Mouse (Mus musculus) induced T-regulatory cell, adult 2 months (primary cell): ENCODE measurements around the gene Dock2.

Experiments
- DNase-seq: peaks from one replicate; pipeline ENCODE4 v3.0.0-alpha.2; 2012; ENCODE audit warnings: low read depth

Dock2 gene

DNA sequence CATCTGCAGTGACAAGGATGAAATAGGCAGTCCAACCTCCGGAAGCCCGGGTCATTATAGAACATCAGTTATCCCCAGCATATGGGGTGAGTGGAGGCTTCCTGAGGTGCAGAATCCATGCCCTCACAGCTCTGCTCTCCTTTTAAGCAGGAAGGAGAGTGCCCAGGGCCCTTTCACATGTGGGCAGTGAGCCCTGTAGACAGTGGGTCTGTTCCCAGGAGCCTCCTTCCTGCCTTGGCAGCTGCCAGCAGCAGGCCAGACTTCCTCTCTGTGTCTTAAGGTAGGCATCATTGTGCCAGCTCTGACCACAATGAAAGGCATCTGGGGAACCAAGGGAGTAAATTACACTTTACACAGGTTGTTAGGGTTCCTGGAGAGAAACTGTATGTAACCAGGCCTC, 14.3 kb downstream of the Dock2 start:
- peak; percentile 67 for DNase-seq

DNA sequence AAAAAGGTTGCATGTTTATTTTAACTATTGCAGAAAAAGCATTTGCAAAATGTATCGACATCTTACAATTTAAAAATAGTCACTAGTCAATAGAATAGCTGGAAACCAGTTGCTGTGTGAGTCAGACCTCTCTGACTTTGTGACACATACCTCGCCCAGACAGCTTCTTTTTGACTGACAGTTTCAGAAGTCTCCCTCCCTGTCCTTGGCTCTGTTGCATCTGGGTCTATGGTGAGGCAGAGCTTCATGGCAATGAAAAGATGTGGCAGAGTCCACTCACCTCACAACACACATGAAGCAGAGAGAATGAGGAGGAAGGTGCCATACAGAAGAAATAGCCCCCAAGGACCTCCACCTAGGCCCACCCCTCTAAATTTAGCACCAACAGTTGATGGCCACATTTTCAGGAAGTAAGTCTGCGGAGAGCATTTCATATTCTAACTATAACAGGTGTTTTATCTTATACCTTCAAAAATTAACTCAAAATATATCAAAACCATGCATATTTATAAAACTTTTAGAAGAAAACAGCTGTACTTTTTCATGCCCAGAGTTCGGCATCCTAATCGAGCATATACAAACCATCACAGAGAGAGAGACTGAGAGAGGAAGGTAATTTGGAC, 19.8 kb downstream of the Dock2 start:
- DNase-seq = peak; percentile 77

- DNase-seq = peak; percentile 76
Measured at GRCm38 (mm10) chr11:34762570-34763127, 21.0 kb downstream of the Dock2 start.

- DNase-seq = peak; percentile 86
Measured at GRCm38 (mm10) chr11:34762125-34762524, 21.6 kb downstream of the Dock2 start.

GRCm38 (mm10) chr11:34759582-34759981, 24.1 kb downstream of the Dock2 start:
- DNase-seq = no peak

GRCm38 (mm10) chr11:34741081-34741480, 42.6 kb downstream of the Dock2 start:
- DNase-seq = no peak

DNA sequence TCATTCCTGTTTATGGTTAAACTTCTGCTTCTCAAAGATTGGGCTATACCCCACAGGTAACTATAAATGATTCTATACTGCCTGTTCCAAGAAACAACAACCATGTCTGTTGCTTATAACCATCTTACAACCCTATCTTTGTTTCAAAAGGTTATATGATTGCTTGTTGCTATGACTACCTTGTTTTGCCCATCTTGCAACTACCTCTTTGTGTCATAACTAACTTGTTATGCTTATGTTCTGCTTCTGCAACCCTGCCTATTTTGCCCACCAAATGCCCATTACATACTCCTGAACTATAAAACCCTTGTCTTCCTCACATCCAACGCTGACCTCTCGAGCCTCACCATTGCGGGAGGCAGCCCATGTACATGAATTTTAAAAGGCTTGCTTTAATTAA, 43.9 kb downstream of the Dock2 start:
- DNase-seq = peak; percentile 63

- peak; percentile 53 for DNase-seq
Measured at GRCm38 (mm10) chr11:34738945-34739344, 44.7 kb downstream of the Dock2 start.

GRCm38 (mm10) chr11:34737193-34737592, 46.5 kb downstream of the Dock2 start:
- peak; percentile 75 for DNase-seq

GRCm38 (mm10) chr11:34734033-34734432, 49.7 kb downstream of the Dock2 start:
- no peak for DNase-seq

GRCm38 (mm10) chr11:34727467-34727866, 56.2 kb downstream of the Dock2 start:
- no peak for DNase-seq

DNA sequence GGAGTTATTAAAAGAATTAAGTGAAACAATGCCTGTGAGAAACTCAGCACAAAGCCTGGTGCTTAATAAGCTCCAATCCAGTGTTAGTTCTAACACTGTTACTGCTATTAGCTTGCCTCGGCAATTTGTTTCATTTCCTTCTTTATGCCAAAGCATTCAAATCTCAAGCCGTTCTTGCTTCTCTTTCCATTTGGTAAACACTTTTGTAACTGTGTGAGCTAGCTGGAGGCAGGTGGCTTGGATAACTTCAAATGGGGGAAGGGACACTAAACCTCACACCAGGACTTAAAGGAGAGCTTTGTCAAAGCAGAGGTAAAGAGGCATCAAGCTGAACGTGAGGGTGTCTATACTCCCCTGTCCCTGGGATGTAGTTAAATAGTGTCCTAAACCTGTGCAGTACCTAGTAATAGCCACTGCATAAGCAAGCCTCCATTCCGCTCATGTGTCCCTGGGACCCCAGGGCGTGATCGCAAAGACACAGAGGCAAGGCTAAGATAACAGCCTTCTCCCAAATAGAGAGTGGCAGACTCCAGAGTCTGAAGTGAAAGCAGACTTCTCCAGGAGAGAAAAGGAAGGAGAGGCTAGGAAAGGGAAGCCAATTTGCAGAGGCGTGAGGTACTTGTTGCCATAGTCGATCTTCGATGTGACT, 56.9 kb downstream of the Dock2 start:
- DNase-seq = no peak

DNA sequence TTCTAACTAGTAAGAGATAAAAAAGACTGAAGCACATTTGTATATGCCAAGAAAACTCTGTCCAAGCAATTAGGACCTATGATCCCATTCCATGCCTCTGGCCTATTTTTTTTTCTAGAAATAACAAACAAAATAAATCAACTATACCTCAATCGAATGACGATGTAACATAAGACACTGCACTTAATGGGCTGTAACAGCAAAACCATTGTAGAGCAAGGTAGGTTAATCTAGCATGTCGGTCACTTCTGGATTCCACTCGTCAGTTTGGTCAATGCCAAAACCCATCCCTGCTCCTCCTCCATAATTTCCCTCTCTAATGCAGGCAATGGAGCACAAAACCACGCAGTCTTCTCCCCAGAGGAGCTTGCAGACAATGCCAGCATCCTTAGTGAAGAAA, 70.3 kb downstream of the Dock2 start:
- DNase-seq = no peak

GRCm38 (mm10) chr11:34708278-34708677, 75.4 kb downstream of the Dock2 start:
- no peak for DNase-seq

DNA sequence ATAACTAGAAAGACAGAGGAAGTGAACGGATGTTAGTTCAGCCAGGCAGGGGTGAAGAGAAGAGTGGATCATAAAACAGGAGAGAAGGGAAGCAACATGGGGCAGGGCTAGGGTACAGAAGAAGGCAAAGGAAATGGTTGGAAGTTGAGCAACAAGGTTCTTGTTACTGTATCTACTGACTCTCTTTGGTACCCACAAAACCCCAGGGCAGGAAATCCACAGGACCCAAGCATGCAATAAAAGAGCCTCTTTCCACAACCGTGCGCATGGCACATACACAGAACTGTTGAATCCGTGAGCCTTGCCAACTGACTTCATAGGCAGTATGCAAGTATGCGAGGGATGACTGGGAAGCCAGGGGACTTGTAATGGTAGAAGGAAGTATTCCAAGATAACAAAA, 76.3 kb downstream of the Dock2 start:
- no peak for DNase-seq

- DNase-seq = no peak
Measured at GRCm38 (mm10) chr11:34705108-34705446, 78.6 kb downstream of the Dock2 start.

DNA sequence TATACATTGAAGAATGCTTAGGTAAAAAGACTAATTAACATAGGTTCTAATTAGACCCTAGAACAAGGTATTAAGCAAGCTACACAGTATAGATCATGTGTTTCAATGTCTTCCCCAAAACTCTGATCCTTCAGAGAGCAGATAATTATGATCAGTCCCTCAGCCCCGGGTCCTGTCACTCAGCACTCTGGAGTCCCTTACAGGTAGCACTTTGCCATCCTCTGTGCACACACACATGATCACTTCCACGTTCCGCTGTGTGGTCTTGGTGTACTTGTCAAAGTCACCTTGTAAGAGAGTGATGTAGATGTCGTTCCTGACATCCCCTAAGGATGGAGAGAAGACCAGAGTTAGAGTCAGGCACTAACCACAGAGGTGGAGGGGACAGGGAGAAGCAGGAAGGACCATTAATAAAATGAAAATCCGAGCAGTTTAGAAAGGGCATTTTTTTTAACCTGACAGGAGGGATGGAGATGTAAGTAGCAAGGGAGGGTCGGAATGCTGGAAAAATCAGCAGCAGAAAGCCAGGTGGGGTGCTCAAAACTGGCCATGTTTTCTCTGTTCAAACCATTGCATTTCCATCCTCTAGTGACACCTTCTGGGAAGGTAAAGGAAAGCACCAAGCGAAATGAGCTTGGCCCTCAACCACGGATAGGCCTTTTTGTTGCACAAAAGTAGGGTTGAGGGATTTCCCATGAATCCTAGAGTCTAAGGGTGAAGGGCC, 79.1 kb downstream of the Dock2 start:
- DNase-seq = no peak

DNA sequence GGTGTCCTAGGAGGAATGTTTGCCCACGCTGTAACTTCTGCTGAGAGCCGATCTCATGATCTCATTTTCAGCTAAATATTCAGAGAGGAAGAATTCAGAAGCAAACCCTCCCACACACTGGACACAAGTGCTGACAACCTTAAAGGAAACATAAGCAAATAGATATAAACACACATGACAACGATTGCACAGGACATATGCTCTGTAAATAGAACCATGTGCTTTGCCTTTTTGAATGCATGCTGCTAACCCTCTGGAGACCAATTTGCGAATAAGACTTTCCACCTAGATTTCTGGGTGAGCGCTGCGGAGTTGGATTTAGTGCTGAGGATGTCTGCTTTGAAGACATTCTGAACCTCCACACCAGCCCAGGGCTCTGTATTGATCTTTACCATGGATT, 79.8 kb downstream of the Dock2 start:
- DNase-seq = no peak

GRCm38 (mm10) chr11:34681790-34682189, 101.9 kb downstream of the Dock2 start:
- peak; percentile 86 for DNase-seq

GRCm38 (mm10) chr11:34544631-34545030, 239.1 kb downstream of the Dock2 start:
- peak; percentile 54 for DNase-seq

GRCm38 (mm10) chr11:34532131-34532530, 251.6 kb downstream of the Dock2 start:
- no peak for DNase-seq

- no peak for DNase-seq
Measured at GRCm38 (mm10) chr11:34530971-34531370, 252.7 kb downstream of the Dock2 start.

- DNase-seq = no peak
Measured at GRCm38 (mm10) chr11:34528006-34528405, 255.7 kb downstream of the Dock2 start.
